Mouse (Mus musculus) megakaryocyte, embryonic 14.5 days (primary cell): ENCODE measurements around the gene Hoxd11. TPM values are rescaled to one million over a fixed set of nuclear protein-coding genes. Genes with fewer than 3 reads are reported as not detected.

Source experiments
- H3K27me3 ChIP-seq: replicated peaks from 2 replicates; pipeline ENCODE3; 2012; ENCODE audit warnings: inconsistent platforms
- H3K36me3 ChIP-seq: replicated peaks from 2 replicates; pipeline ENCODE3; 2012; ENCODE audit warnings: low read length, inconsistent platforms, mixed read lengths
- H3K4me1 ChIP-seq: 2 replicates; pipeline ENCODE4 v1.6.1; 2012; ENCODE audit warnings: inconsistent platforms
- H3K4me3 ChIP-seq: replicated peaks from 2 replicates; pipeline ENCODE3; 2012; ENCODE audit warnings: moderate library complexity, mild to moderate bottlenecking, inconsistent platforms
- H3K9me3 ChIP-seq: 2 replicates; pipeline ENCODE4 v1.6.1; 2012; ENCODE audit warnings: inconsistent platforms
- FLI1 ChIP-seq: IDR thresholded peaks from 2 replicates; pipeline ENCODE4 v1.6.1; 2012; ENCODE audit warnings: low read length, inconsistent platforms, mixed read lengths
- GATA1 ChIP-seq: IDR thresholded peaks from 3 replicates; pipeline ENCODE4 v1.6.1; 2012; ENCODE audit warnings: mixed read lengths, low read length, inconsistent platforms, borderline replicate concordance
- polyA plus RNA-seq: library from polyadenylated mRNA; stranded (reverse); fragments of >175 nt; gene quantifications from 2 replicates; pipeline ENCODE4 v1.2.3, GENCODE M21; 2012; ENCODE audit warnings: low replicate concordance; ENCODE audit not compliant: insufficient read depth

Gene Hoxd11
- polyA plus RNA-seq, 1 experiment: not detected

GRCm38 (mm10) chr2:74694066-74694465, 14.7 kb downstream of the Hoxd11 start:
- Histone ChIP-seq H3K27me3 (peaks cover 99% of the 10 kb centered on the region), H3K4me3 (peak overlapping the region; percentile 79), H3K9me3 (peaks cover 11% of the 10 kb centered on the region), H3K4me1 (peaks cover 33% of the 10 kb centered on the region), H3K36me3 (no peaks in the 10 kb centered on the region)
- TF ChIP-seq GATA1: no peak
- TF ChIP-seq FLI1: no peak

GRCm38 (mm10) chr2:74695383-74695782, 16.0 kb downstream of the Hoxd11 start:
- Histone ChIP-seq H3K36me3 (no peaks in the 10 kb centered on the region), H3K9me3 (peaks cover 11% of the 10 kb centered on the region), H3K27me3 (peaks cover 99% of the 10 kb centered on the region), H3K4me1 (peaks cover 30% of the 10 kb centered on the region), H3K4me3 (no peak overlapping the region)
- TF ChIP-seq FLI1 (no peak), GATA1 (no peak)

- Histone ChIP-seq H3K9me3 (peaks cover 11% of the 10 kb centered on the region), H3K27me3 (peaks cover 99% of the 10 kb centered on the region), H3K36me3 (no peaks in the 10 kb centered on the region), H3K4me1 (peaks cover 30% of the 10 kb centered on the region), H3K4me3 (no peak overlapping the region)
- TF ChIP-seq GATA1 (no peak), FLI1 (no peak)
Measured at GRCm38 (mm10) chr2:74695813-74696430, 16.6 kb downstream of the Hoxd11 start.

DNA sequence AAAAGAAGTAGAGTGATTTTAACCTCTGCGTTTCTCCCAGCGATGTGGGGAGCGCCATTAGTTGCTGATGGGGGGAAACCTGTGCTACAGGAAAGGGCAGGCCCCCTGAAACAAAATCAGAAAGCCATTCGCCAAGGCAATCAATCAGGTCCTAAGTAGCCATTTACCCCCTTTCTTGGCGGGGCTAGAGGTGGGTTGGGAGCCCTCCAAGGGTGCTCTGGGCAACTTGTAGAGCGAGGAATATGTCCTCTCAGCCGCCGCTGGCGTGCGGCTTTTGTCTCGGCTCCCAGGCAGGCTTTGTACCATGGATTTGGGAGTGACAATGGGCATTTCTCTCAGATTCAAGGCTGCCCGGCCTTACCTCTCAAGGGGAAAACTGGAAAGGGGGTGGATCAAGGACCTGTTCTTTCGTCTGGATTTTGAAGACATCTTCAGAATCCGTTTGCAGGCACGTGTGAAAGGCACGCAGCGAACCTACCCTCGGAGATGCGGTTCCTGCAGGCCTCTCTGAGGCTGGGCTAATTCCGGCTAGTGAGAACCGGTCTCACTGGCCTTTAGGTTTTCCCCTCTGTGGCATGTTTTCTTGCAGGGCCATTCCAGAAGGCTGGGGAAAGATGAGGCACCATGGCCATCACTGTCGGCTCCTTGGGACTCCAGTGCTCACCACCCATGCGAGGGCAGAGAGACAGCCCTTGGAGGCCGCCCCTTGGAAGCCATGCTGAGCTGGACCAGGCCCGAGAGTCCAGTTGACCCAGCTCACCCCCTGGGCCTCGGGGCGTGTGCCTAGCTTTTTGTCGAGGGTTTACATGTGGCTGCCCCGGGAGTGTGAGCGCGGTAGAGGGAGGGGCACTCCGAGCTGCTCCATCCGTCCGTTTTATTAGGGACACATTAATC, 17.3 kb downstream of the Hoxd11 start:
- H3K4me1 ChIP-seq: peaks cover 24% of the 10 kb centered on the region
- TF ChIP-seq GATA1: no peak
- no peak for TF ChIP-seq FLI1
- H3K9me3 ChIP-seq: peaks cover 3% of the 10 kb centered on the region
- no peak overlapping the region for H3K4me3 ChIP-seq
- H3K36me3 ChIP-seq: no peaks in the 10 kb centered on the region
- H3K27me3 ChIP-seq: peaks cover 99% of the 10 kb centered on the region

- TF ChIP-seq GATA1 (no peak), FLI1 (no peak)
- peaks cover 96% of the 10 kb centered on the region for H3K27me3 ChIP-seq
- H3K4me3 ChIP-seq: peak within 1 kb of the TSS; percentile 79
- peaks cover 16% of the 10 kb centered on the region for H3K4me1 ChIP-seq
- no peaks in the 10 kb centered on the region for H3K9me3 ChIP-seq
- H3K36me3 ChIP-seq: no peaks in the 10 kb centered on the region
Measured at GRCm38 (mm10) chr2:74697567-74698121, 18.3 kb downstream of the Hoxd11 start, which contains the start of gene Hoxd9. TSS of gene Hoxd9 (plus strand) at chr2:74697727.

DNA sequence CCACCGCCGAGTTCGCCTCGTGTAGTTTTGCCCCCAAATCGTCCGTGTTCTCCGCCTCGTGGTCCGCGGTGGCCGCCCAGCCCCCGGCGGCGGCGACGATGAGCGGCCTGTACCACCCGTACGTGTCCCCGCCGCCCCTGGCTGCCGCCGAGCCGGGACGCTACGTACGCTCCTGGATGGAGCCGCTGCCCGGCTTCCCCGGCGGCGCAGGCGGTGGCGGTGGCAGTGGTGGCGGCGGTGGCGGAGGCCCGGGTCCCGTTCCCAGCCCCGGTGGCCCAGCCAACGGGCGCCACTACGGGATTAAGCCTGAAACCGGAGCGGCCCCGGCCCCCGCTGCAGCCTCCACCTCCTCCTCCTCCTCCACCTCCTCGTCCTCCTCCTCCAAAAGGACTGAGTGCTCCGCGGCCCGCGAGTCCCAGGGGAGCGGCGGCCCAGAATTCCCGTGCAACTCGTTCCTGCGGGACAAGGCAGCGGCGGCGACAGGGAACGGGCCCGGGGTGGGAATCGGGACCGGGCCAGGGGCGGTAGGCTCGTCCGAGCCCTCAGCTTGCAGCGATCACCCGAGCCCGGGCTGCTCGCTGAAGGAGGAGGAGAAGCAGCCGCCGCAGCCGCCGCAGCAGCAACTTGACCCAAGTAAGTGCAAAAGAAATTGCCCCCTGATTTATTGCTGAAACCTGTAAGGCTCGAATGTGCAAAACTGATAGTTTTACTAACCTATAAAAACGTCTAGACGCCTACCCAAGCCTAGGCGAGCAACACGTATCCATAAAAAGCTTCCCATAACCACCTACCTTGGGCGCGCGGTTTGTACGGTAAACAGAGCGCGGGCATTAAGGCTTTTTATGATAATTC, 19.1 kb downstream of the Hoxd11 start:
- no peaks in the 10 kb centered on the region for H3K9me3 ChIP-seq
- TF ChIP-seq GATA1 (no peak), FLI1 (no peak)
- H3K27me3 ChIP-seq: peaks cover 96% of the 10 kb centered on the region
- H3K36me3 ChIP-seq: no peaks in the 10 kb centered on the region
- H3K4me3 ChIP-seq: peak overlapping the region; percentile 79
- H3K4me1 ChIP-seq: peaks cover 14% of the 10 kb centered on the region

- peaks cover 96% of the 10 kb centered on the region for H3K27me3 ChIP-seq
- no peaks in the 10 kb centered on the region for H3K36me3 ChIP-seq
- no peaks in the 10 kb centered on the region for H3K9me3 ChIP-seq
- TF ChIP-seq GATA1 (no peak), FLI1 (no peak)
- no peak overlapping the region for H3K4me3 ChIP-seq
- H3K4me1 ChIP-seq: peaks cover 13% of the 10 kb centered on the region
Measured at GRCm38 (mm10) chr2:74699053-74699430, 19.7 kb downstream of the Hoxd11 start.

DNA sequence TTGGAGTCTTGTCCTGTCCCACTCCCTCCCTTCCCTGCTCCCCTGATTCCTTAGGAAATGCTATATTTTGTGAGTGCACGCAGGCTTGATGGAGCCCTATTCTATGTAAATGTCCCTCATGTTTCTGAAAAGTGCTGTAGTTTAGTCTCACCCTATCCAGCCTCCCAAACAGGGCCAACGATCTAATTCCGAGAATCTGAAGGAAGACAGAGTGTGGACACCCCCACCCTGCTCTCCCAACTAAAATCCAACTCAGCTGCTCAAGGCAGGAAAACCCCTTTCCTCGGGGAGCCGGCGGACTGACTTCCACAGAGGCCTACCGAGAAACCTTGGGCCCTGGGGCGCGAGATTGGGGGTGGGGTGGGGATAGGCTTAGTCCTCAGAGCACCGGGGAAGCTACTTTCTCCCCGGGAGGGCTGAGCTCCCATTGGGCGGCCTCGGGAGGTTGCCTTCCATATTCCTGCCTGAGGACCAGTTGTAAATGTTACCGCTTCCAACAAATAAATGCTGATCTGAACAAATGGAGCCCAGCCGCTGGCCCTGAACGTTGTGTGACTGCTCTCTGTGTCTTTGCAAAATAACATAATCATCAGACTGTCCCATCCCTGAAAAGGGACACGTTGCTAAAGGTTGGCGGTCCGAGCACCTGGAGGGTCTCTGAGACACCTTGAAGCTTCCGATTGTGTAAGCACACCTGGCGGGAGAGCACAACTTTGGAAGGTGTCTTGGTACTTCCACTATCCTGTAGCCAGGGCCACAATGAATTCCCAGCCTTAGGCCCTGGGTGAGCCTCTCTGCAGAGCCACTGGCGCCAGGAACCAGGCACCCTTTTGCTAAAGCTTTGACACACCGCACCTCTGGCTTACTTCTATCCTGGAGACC, 20.5 kb downstream of the Hoxd11 start:
- Histone ChIP-seq H3K27me3 (peaks cover 97% of the 10 kb centered on the region), H3K4me1 (peaks cover 15% of the 10 kb centered on the region), H3K4me3 (no peak overlapping the region), H3K36me3 (no peaks in the 10 kb centered on the region), H3K9me3 (no peaks in the 10 kb centered on the region)
- TF ChIP-seq GATA1: no peak
- no peak for TF ChIP-seq FLI1

- H3K9me3 ChIP-seq: no peaks in the 10 kb centered on the region
- H3K4me1 ChIP-seq: peaks cover 23% of the 10 kb centered on the region
- no peaks in the 10 kb centered on the region for H3K36me3 ChIP-seq
- peaks cover 97% of the 10 kb centered on the region for H3K27me3 ChIP-seq
- TF ChIP-seq FLI1: no peak
- TF ChIP-seq GATA1: no peak
- no peak overlapping the region for H3K4me3 ChIP-seq
Measured at GRCm38 (mm10) chr2:74700546-74701112, 21.3 kb downstream of the Hoxd11 start.
